Mouse (Mus musculus) midbrain, embryonic 11.5 days (tissue): ENCODE results near the gene Zbtb24. TPM values are rescaled to one million over a fixed set of nuclear protein-coding genes. Genes with fewer than 3 reads are reported as not detected.

Source experiments
- ATAC-seq: fragments of 200-750 bp; cut with Nextera tagmentation; 2 replicates; pipeline ENCODE4 v1.8.0; 2017; ENCODE audit warnings: moderate TSS enrichment, moderate library complexity; ENCODE audit not compliant: low FRiP score
- DNase-seq: peaks from one replicate; pipeline ENCODE4 v3.0.0; 2015; ENCODE audit warnings: low spot score; ENCODE audit errors: missing footprints
- H3K27ac ChIP-seq: fragments of 300-500 bp; sonication (generic); 2 replicates; pipeline ENCODE4 v1.5.1; 2014; ENCODE audit warnings: low read depth, low read length
- H3K27me3 ChIP-seq: fragments of 300-500 bp; sonication (generic); 2 replicates; pipeline ENCODE4 v1.6.1; 2014; ENCODE audit warnings: mild to moderate bottlenecking, low read length, moderate library complexity, mixed read lengths; ENCODE audit not compliant: control insufficient read depth, insufficient read depth
- H3K36me3 ChIP-seq: fragments of 300-500 bp; sonication (generic); 2 replicates; pipeline ENCODE4 v1.6.1; 2014; ENCODE audit warnings: mild to moderate bottlenecking, low read length, moderate library complexity, mixed read lengths; ENCODE audit not compliant: control insufficient read depth, insufficient read depth
- H3K4me1 ChIP-seq: fragments of 300-500 bp; sonication (generic); 2 replicates; pipeline ENCODE4 v1.6.1; 2014; ENCODE audit warnings: low read length; ENCODE audit not compliant: control insufficient read depth, insufficient read depth
- H3K4me2 ChIP-seq: fragments of 300-500 bp; sonication (generic); 2 replicates; pipeline ENCODE4 v1.6.1; 2014; ENCODE audit warnings: mild to moderate bottlenecking, moderate library complexity
- H3K4me3 ChIP-seq: fragments of 300-500 bp; sonication (generic); 2 replicates; pipeline ENCODE4 v1.5.1; 2014; ENCODE audit warnings: low read depth, low read length
- H3K9ac ChIP-seq: fragments of 300-500 bp; sonication (generic); 2 replicates; pipeline ENCODE4 v1.6.1; 2014; ENCODE audit warnings: low read length
- H3K9me3 ChIP-seq: fragments of 300-500 bp; sonication (generic); 2 replicates; pipeline ENCODE4 v1.6.1; 2016; ENCODE audit warnings: low read length; ENCODE audit not compliant: control insufficient read depth
- WGBS: fragments of 180-500 bp; shearing (Covaris S2); extraction: QIAGEN DNeasy Blood & Tissue Kit; methylation state at CpG from one replicate; pipeline ENCODE4 v1.1.7; 2014; 5-methylcytosine and 5-hydroxymethylcytosine counted together
- polyA plus RNA-seq: library from polyadenylated mRNA; unstranded; fragments of >200 nt; fragmentation: Nextera tagmentation; extraction: Ambion mirVana; gene quantifications from 2 replicates; pipeline ENCODE4 v1.2.1, GENCODE M21; 2014

The Zbtb24 gene
- polyA plus RNA-seq, 1 experiment from 2014 or later, result 19.1 TPM

DNA sequence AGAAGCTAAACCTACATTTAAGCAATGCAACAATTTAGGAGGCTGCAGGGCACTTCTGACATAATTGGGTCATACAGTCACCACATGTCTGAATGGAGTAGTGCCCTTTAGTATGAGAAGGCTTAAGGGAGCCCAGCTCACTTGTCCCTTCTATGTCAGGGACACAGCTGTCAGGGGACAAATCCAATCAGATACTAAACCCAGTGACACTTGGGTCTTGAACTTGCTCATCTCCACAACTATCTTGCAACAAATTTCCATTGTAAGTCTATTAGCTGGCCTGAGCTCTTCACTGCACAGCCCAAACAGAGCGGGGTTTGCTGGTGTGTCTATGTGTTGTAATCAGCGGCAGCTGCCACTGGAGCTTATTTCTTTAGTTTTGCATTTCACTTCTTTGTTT, 26.5 kb upstream of the Zbtb24 start:
- no peaks in the 10 kb centered on the region for H3K27me3 ChIP-seq
- 86% methylated on average over 2 of the region's 2 CpGs for WGBS
- ATAC-seq (no peak), DNase-seq (no peak)
- H3K27ac ChIP-seq, result no peak overlapping the region
- H3K4me2 ChIP-seq, result no peak overlapping the region
- no peaks in the 10 kb centered on the region for H3K9me3 ChIP-seq
- H3K36me3 ChIP-seq, result no peaks in the 10 kb centered on the region
- no peak overlapping the region for H3K9ac ChIP-seq
- no peaks in the 10 kb centered on the region for H3K4me1 ChIP-seq
- H3K4me3 ChIP-seq, result no peak overlapping the region

- no peak for DNase-seq
- H3K27me3 ChIP-seq, result no peaks in the 10 kb centered on the region
- 60% methylated on average over 6 of the region's 6 CpGs for WGBS
- H3K9me3 ChIP-seq, result no peaks in the 10 kb centered on the region
- no peak for ATAC-seq
- no peak overlapping the region for H3K27ac ChIP-seq
- H3K36me3 ChIP-seq, result no peaks in the 10 kb centered on the region
- no peaks in the 10 kb centered on the region for H3K4me1 ChIP-seq
- no peak overlapping the region for H3K9ac ChIP-seq
- H3K4me2 ChIP-seq, result no peak overlapping the region
- H3K4me3 ChIP-seq, result no peak overlapping the region
These were observed 23.8 kb upstream of the Zbtb24 start for GRCm38 (mm10) chr10:41426368-41426767.

DNA sequence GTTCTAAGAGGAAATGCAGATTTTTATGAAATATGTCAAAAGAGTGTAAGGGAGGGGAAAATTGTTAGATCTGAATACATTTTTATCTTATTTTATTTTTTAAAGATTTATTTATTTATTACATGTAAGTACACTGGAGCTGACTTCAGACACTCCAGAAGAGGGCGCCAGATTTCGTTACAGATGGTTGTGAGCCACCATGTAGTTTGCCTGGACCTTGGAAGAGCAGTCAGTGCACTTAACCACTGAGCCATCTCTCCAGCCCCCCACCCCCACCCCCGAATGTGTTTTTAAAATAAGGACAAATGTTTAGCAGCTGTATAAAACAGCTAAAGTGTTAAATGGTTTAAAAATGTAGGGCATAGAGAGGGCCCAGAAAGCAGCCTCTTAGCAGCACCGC, 15.6 kb upstream of the Zbtb24 start:
- no peaks in the 10 kb centered on the region for H3K36me3 ChIP-seq
- no peak overlapping the region for H3K4me3 ChIP-seq
- DNase-seq (peak; percentile 85), ATAC-seq (no peak)
- H3K27me3 ChIP-seq, result peaks cover 5% of the 10 kb centered on the region
- H3K27ac ChIP-seq, result no peak overlapping the region
- H3K4me2 ChIP-seq, result no peak overlapping the region
- WGBS, result 25% methylated on average over 4 of the region's 4 CpGs
- H3K9ac ChIP-seq, result no peak overlapping the region
- H3K9me3 ChIP-seq, result no peaks in the 10 kb centered on the region
- no peaks in the 10 kb centered on the region for H3K4me1 ChIP-seq

GRCm38 (mm10) chr10:41435141-41435540, 15.0 kb upstream of the Zbtb24 start:
- DNase-seq (no peak), ATAC-seq (no peak)
- Histone ChIP-seq H3K27ac (no peak overlapping the region), H3K9ac (no peak overlapping the region), H3K4me1 (no peaks in the 10 kb centered on the region), H3K36me3 (no peaks in the 10 kb centered on the region), H3K4me2 (no peak overlapping the region), H3K4me3 (no peak overlapping the region), H3K27me3 (peaks cover 5% of the 10 kb centered on the region), H3K9me3 (no peaks in the 10 kb centered on the region)
- WGBS, result 38% methylated on average over 3 of the region's 3 CpGs

DNA sequence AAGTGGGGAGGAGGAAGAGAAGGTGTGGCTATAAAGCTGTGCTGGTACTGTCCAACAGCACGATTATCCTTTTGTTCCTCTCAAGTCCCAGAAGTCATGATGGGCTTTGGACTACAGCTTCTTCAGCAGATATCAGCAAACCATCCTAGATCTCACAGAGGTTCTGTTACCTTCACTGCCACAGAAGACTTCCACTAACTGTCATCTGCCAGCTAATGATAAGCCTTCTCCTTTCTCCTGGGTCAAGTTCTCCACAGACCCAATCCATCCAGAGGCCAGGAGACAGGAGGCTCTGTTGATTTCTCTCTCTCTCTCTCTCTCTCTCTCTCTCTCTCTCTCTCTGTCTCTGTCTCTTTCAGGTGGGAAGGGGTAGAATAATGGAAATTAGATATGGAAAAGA, 2.0 kb upstream of the Zbtb24 start:
- H3K27ac ChIP-seq, result no peak overlapping the region
- no peaks in the 10 kb centered on the region for H3K27me3 ChIP-seq
- no peak overlapping the region for H3K4me2 ChIP-seq
- H3K9ac ChIP-seq, result no peak overlapping the region
- ATAC-seq, result no peak
- no peaks in the 10 kb centered on the region for H3K9me3 ChIP-seq
- peaks cover 8% of the 10 kb centered on the region; the same call in 1 of the 2 replicates for H3K4me1 ChIP-seq
- no peak for DNase-seq
- 90% methylated on average over 1 of the region's 1 CpGs for WGBS
- H3K4me3 ChIP-seq, result no peak overlapping the region
- H3K36me3 ChIP-seq, result no peaks in the 10 kb centered on the region

DNA sequence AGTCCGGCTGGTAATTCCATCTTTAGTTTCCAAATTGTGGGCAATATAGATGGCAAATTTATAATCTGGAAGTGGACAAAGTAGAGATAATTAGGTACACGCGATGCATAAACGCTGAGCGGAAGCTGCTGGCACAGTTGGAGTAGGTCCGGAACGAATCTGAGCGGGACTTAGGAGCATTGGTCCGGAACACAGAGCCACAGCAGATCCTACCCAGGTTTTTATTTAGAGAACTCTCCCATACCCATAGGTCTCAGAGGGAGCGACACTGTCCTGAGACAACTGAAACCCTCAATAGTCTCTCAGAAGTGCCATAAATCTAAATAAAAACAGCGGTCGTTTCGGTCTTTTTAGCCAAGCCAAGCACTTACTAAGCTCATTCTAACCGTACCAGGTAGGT, 499 bp upstream of the Zbtb24 start:
- no peaks in the 10 kb centered on the region for H3K27me3 ChIP-seq
- no peaks in the 10 kb centered on the region for H3K9me3 ChIP-seq
- H3K36me3 ChIP-seq, result no peaks in the 10 kb centered on the region
- peak overlapping the region; percentile 79 for H3K9ac ChIP-seq
- H3K4me3 ChIP-seq, result peak overlapping the region; percentile 89
- ATAC-seq, result peak; percentile 66
- peak overlapping the region; percentile 41; the same call in 1 of the 2 replicates for H3K27ac ChIP-seq
- WGBS, result 14% methylated on average over 14 of the region's 14 CpGs
- H3K4me1 ChIP-seq, result peaks cover 8% of the 10 kb centered on the region; the same call in 1 of the 2 replicates
- peak overlapping the region; percentile 77 for H3K4me2 ChIP-seq
- DNase-seq, result no peak

- Histone ChIP-seq H3K4me1 (peaks cover 8% of the 10 kb centered on the region; the same call in 1 of the 2 replicates), H3K4me2 (peak overlapping the region; percentile 77), H3K27me3 (no peaks in the 10 kb centered on the region), H3K36me3 (no peaks in the 10 kb centered on the region), H3K9me3 (no peaks in the 10 kb centered on the region), H3K27ac (no peak overlapping the region), H3K9ac (peak overlapping the region; percentile 79), H3K4me3 (peak overlapping the region; percentile 89)
- DNase-seq, result no peak
- WGBS, result 60% methylated on average over 18 of the region's 18 CpGs
- 0 out of 2 replicates have a peak, but pooled peaks have one; percentile 1 for ATAC-seq
These were observed 768 bp downstream of the Zbtb24 start for GRCm38 (mm10) chr10:41450780-41451522.

DNA sequence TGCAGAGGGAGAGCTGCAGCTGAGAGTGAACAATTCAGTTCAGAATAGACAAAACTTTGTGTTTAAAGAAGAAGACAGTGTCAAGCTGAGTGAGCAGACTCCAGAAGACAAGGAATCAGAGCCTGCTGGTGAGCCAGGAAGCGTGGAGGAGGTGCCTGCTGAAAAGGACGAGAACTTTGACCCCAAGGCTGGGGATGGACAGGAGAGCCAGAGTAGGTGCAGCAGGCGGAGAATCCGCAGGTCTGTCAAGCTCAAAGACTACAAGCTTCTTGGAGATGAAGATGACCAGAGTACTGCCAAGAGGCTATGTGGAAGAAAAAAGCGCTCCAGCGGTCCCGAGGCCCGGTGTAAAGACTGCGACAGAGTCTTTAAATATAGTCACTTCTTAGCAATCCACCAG, 1.5 kb downstream of the Zbtb24 start:
- no peaks in the 10 kb centered on the region for H3K27me3 ChIP-seq
- 96% methylated on average over 9 of the region's 9 CpGs for WGBS
- H3K4me1 ChIP-seq, result peaks cover 8% of the 10 kb centered on the region; the same call in 1 of the 2 replicates
- no peak overlapping the region for H3K4me2 ChIP-seq
- no peak for ATAC-seq
- H3K9me3 ChIP-seq, result no peaks in the 10 kb centered on the region
- no peak overlapping the region for H3K4me3 ChIP-seq
- DNase-seq, result no peak
- H3K36me3 ChIP-seq, result peaks cover 4% of the 10 kb centered on the region; the same call in 1 of the 2 replicates
- H3K27ac ChIP-seq, result no peak overlapping the region
- no peak overlapping the region for H3K9ac ChIP-seq

DNA sequence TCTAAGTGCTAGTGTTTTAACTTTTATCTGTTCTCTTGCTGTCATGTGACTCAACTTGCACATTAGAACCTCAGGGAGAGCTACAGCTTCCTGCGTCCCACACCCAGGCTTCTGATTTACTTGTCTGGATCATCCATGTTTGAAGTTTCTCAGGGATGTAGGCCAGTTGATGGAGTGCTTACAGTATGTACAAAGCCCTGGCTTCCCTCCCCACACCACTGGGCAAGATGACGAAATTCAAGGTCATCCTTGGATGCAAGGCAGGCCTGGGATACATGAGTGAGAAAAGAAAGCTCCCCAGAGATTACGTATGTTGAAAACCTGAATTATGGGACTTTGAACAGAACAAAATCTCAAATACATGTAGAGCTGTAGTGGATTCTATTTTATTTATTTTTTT, 2.6 kb downstream of the Zbtb24 start:
- peaks cover 4% of the 10 kb centered on the region; the same call in 1 of the 2 replicates for H3K36me3 ChIP-seq
- no peak overlapping the region for H3K9ac ChIP-seq
- 88% methylated on average over 3 of the region's 3 CpGs for WGBS

More for the DNA sequence above, 2.6 kb downstream of the Zbtb24 start:
- no peak overlapping the region for H3K4me3 ChIP-seq
- H3K4me2 ChIP-seq, result no peak overlapping the region
- H3K27ac ChIP-seq, result no peak overlapping the region
- H3K4me1 ChIP-seq, result peaks cover 8% of the 10 kb centered on the region; the same call in 1 of the 2 replicates
- no peaks in the 10 kb centered on the region for H3K9me3 ChIP-seq
- DNase-seq, result no peak
- no peaks in the 10 kb centered on the region for H3K27me3 ChIP-seq
- ATAC-seq, result no peak
